Mouse (Mus musculus): ENCODE data around the gene Alg2. TPM values are rescaled to one million over a fixed set of nuclear protein-coding genes. Genes with fewer than 3 reads are reported as not detected.
A peak's percentile ranks its signal among the peaks of the same experiment; 100 is the strongest.

Gene Alg2
- polyA plus RNA-seq, 1 experiment from 2014 or later, result 162 TPM

- Histone ChIP-seq H3K9me3 (ENCODE audit: control insufficient read depth, low read length) (no peaks in the 10 kb centered on the region), H3K27me3 (ENCODE audit: control insufficient read depth, insufficient read depth, low read length) (no peaks in the 10 kb centered on the region), H3K36me3 (ENCODE audit: control insufficient read depth, insufficient read depth, low read length) (no peaks in the 10 kb centered on the region), H3K4me1 (ENCODE audit: control insufficient read depth, insufficient read depth, low read length) (peaks cover 10% of the 10 kb centered on the region; the same call in 1 of the 2 replicates), H3K4me3 (ENCODE audit: low read depth, low read length) (peak overlapping the region; percentile 44), H3K4me2 (ENCODE audit: low read depth) (peak overlapping the region; percentile 92), H3K27ac (ENCODE audit: low read depth, low read length) (peak overlapping the region; percentile 75), H3K9ac (ENCODE audit: low read length) (peak overlapping the region; percentile 76)
- DNase-seq (ENCODE audit: low spot score) (peak; percentile 95), ATAC-seq (ENCODE audit: insufficient read depth, low FRiP score, low TSS enrichment) (peak; percentile 76)
- WGBS, result 2% methylated on average over 33 of the region's 33 CpGs
Measured at GRCm38 (mm10) chr4:47437365-47438340, 36.5 kb downstream of the Alg2 start.

GRCm38 (mm10) chr4:47435566-47436360, 38.4 kb downstream of the Alg2 start:
- H3K27ac ChIP-seq (ENCODE audit: low read depth, low read length), result 0 out of 2 replicates have a peak overlapping the region, but pooled peaks have one; percentile 20
- H3K36me3 ChIP-seq (ENCODE audit: control insufficient read depth, insufficient read depth, low read length), result no peaks in the 10 kb centered on the region
- H3K9me3 ChIP-seq (ENCODE audit: control insufficient read depth, low read length), result no peaks in the 10 kb centered on the region
- no peak for ATAC-seq (ENCODE audit: insufficient read depth, low FRiP score, low TSS enrichment)
- no peak overlapping the region for H3K9ac ChIP-seq (ENCODE audit: low read length)
- no peaks in the 10 kb centered on the region for H3K27me3 ChIP-seq (ENCODE audit: control insufficient read depth, insufficient read depth, low read length)
- peaks cover 10% of the 10 kb centered on the region; the same call in 1 of the 2 replicates for H3K4me1 ChIP-seq (ENCODE audit: control insufficient read depth, insufficient read depth, low read length)
- 60% methylated on average over 28 of the region's 28 CpGs for WGBS
- H3K4me2 ChIP-seq (ENCODE audit: low read depth), result no peak overlapping the region
- no peak for DNase-seq (ENCODE audit: low spot score)
- H3K4me3 ChIP-seq (ENCODE audit: low read depth, low read length), result no peak overlapping the region

- no peak overlapping the region for H3K4me2 ChIP-seq (ENCODE audit: low read depth)
- DNase-seq (ENCODE audit: low spot score) (no peak), ATAC-seq (ENCODE audit: insufficient read depth, low FRiP score, low TSS enrichment) (no peak)
- no peaks in the 10 kb centered on the region for H3K9me3 ChIP-seq (ENCODE audit: control insufficient read depth, low read length)
- no peak overlapping the region for H3K4me3 ChIP-seq (ENCODE audit: low read depth, low read length)
- no peaks in the 10 kb centered on the region for H3K27me3 ChIP-seq (ENCODE audit: control insufficient read depth, insufficient read depth, low read length)
- H3K4me1 ChIP-seq (ENCODE audit: control insufficient read depth, insufficient read depth, low read length), result peaks cover 10% of the 10 kb centered on the region; the same call in 1 of the 2 replicates
- H3K9ac ChIP-seq (ENCODE audit: low read length), result no peak overlapping the region
- H3K36me3 ChIP-seq (ENCODE audit: control insufficient read depth, insufficient read depth, low read length), result no peaks in the 10 kb centered on the region
- H3K27ac ChIP-seq (ENCODE audit: low read depth, low read length), result no peak overlapping the region
- 76% methylated on average over 12 of the region's 12 CpGs for WGBS
Measured at GRCm38 (mm10) chr4:47435131-47435530, 39.0 kb downstream of the Alg2 start.

- ATAC-seq (ENCODE audit: insufficient read depth, low FRiP score, low TSS enrichment), result no peak
Measured at GRCm38 (mm10) chr4:47432766-47433165, 41.4 kb downstream of the Alg2 start.

GRCm38 (mm10) chr4:47431081-47431480, 43.1 kb downstream of the Alg2 start:
- H3K27me3 ChIP-seq (ENCODE audit: control insufficient read depth, insufficient read depth, low read length), result no peaks in the 10 kb centered on the region
- WGBS, result 87% methylated on average over 5 of the region's 5 CpGs
- H3K9ac ChIP-seq (ENCODE audit: low read length), result no peak overlapping the region
- H3K4me1 ChIP-seq (ENCODE audit: control insufficient read depth, insufficient read depth, low read length), result no peaks in the 10 kb centered on the region
- no peak overlapping the region for H3K4me3 ChIP-seq (ENCODE audit: low read depth, low read length)
- ATAC-seq (ENCODE audit: insufficient read depth, low FRiP score, low TSS enrichment) (no peak), DNase-seq (ENCODE audit: low spot score) (no peak)
- H3K4me2 ChIP-seq (ENCODE audit: low read depth), result no peak overlapping the region
- no peak overlapping the region for H3K27ac ChIP-seq (ENCODE audit: low read depth, low read length)
- H3K36me3 ChIP-seq (ENCODE audit: control insufficient read depth, insufficient read depth, low read length), result no peaks in the 10 kb centered on the region
- no peaks in the 10 kb centered on the region for H3K9me3 ChIP-seq (ENCODE audit: control insufficient read depth, low read length)

More at GRCm38 (mm10) chr4:47432766-47433165, 41.4 kb downstream of the Alg2 start:
- Histone ChIP-seq H3K27me3 (ENCODE audit: control insufficient read depth, insufficient read depth, low read length) (no peaks in the 10 kb centered on the region), H3K36me3 (ENCODE audit: control insufficient read depth, insufficient read depth, low read length) (no peaks in the 10 kb centered on the region), H3K4me3 (ENCODE audit: low read depth, low read length) (no peak overlapping the region), H3K9me3 (ENCODE audit: control insufficient read depth, low read length) (no peaks in the 10 kb centered on the region), H3K27ac (ENCODE audit: low read depth, low read length) (no peak overlapping the region), H3K9ac (ENCODE audit: low read length) (no peak overlapping the region), H3K4me2 (ENCODE audit: low read depth) (no peak overlapping the region), H3K4me1 (ENCODE audit: control insufficient read depth, insufficient read depth, low read length) (peaks cover 10% of the 10 kb centered on the region; the same call in 1 of the 2 replicates)
- 90% methylated on average over 6 of the region's 7 CpGs for WGBS
- no peak for DNase-seq (ENCODE audit: low spot score)

GRCm38 (mm10) chr4:47430557-47430956, 43.6 kb downstream of the Alg2 start:
- Histone ChIP-seq H3K4me2 (ENCODE audit: low read depth) (no peak overlapping the region), H3K9me3 (ENCODE audit: control insufficient read depth, low read length) (no peaks in the 10 kb centered on the region), H3K4me3 (ENCODE audit: low read depth, low read length) (no peak overlapping the region), H3K4me1 (ENCODE audit: control insufficient read depth, insufficient read depth, low read length) (no peaks in the 10 kb centered on the region), H3K27ac (ENCODE audit: low read depth, low read length) (no peak overlapping the region), H3K9ac (ENCODE audit: low read length) (no peak overlapping the region), H3K36me3 (ENCODE audit: control insufficient read depth, insufficient read depth, low read length) (no peaks in the 10 kb centered on the region), H3K27me3 (ENCODE audit: control insufficient read depth, insufficient read depth, low read length) (no peaks in the 10 kb centered on the region)
- DNase-seq (ENCODE audit: low spot score) (no peak), ATAC-seq (ENCODE audit: insufficient read depth, low FRiP score, low TSS enrichment) (no peak)
- WGBS, result 76% methylated on average over 6 of the region's 6 CpGs

GRCm38 (mm10) chr4:47427606-47428005, 46.5 kb downstream of the Alg2 start:
- H3K9ac ChIP-seq (ENCODE audit: low read length), result no peak overlapping the region
- H3K36me3 ChIP-seq (ENCODE audit: control insufficient read depth, insufficient read depth, low read length), result no peaks in the 10 kb centered on the region
- no peak overlapping the region for H3K27ac ChIP-seq (ENCODE audit: low read depth, low read length)
- H3K4me1 ChIP-seq (ENCODE audit: control insufficient read depth, insufficient read depth, low read length), result peaks cover 5% of the 10 kb centered on the region; the same call in 1 of the 2 replicates
- H3K27me3 ChIP-seq (ENCODE audit: control insufficient read depth, insufficient read depth, low read length), result no peaks in the 10 kb centered on the region
- DNase-seq (ENCODE audit: low spot score) (no peak), ATAC-seq (ENCODE audit: insufficient read depth, low FRiP score, low TSS enrichment) (no peak)
- no peak overlapping the region for H3K4me2 ChIP-seq (ENCODE audit: low read depth)
- 76% methylated on average over 3 of the region's 3 CpGs for WGBS
- no peaks in the 10 kb centered on the region for H3K9me3 ChIP-seq (ENCODE audit: control insufficient read depth, low read length)
- H3K4me3 ChIP-seq (ENCODE audit: low read depth, low read length), result no peak overlapping the region

GRCm38 (mm10) chr4:47425247-47425830, 48.8 kb downstream of the Alg2 start:
- no peak overlapping the region for H3K4me3 ChIP-seq (ENCODE audit: low read depth, low read length)
- WGBS, result 93% methylated on average over 16 of the region's 16 CpGs
- no peak overlapping the region for H3K9ac ChIP-seq (ENCODE audit: low read length)
- no peak overlapping the region for H3K27ac ChIP-seq (ENCODE audit: low read depth, low read length)
- no peaks in the 10 kb centered on the region for H3K27me3 ChIP-seq (ENCODE audit: control insufficient read depth, insufficient read depth, low read length)
- peaks cover 5% of the 10 kb centered on the region; the same call in 1 of the 2 replicates for H3K4me1 ChIP-seq (ENCODE audit: control insufficient read depth, insufficient read depth, low read length)
- H3K36me3 ChIP-seq (ENCODE audit: control insufficient read depth, insufficient read depth, low read length), result no peaks in the 10 kb centered on the region
- no peaks in the 10 kb centered on the region for H3K9me3 ChIP-seq (ENCODE audit: control insufficient read depth, low read length)
- H3K4me2 ChIP-seq (ENCODE audit: low read depth), result no peak overlapping the region
- no peak for DNase-seq (ENCODE audit: low spot score)
- no peak for ATAC-seq (ENCODE audit: insufficient read depth, low FRiP score, low TSS enrichment)
